Mouse (Mus musculus) macrophage (primary cell): ENCODE measurements around the gene 4921511C20Rik. TPM values are rescaled to one million over a fixed set of nuclear protein-coding genes. Genes with fewer than 3 reads are reported as not detected.

Experiments
- H3K27ac ChIP-seq: fragments of 350-480 bp; formaldehyde crosslinking; 2 replicates; pipeline ENCODE4 v1.9.0; 2021
- H3K36me3 ChIP-seq: fragments of 350-480 bp; formaldehyde crosslinking; 2 replicates; pipeline ENCODE4 v1.9.0; 2021; ENCODE audit errors: inconsistent target
- H3K4me3 ChIP-seq: fragments of 350-480 bp; formaldehyde crosslinking; 2 replicates; pipeline ENCODE4 v1.9.0; 2021; ENCODE audit errors: inconsistent target
- H3K79me2 ChIP-seq: fragments of 350-480 bp; formaldehyde crosslinking; 2 replicates; pipeline ENCODE4 v1.9.0; 2021; ENCODE audit errors: inconsistent target
- WGBS: methylation state at CpG from one replicate; pipeline ENCODE4 v1.1.7; 2026; ENCODE audit warnings: inconsistent platforms; ENCODE audit not compliant: missing documents; 5-methylcytosine and 5-hydroxymethylcytosine counted together
- polyA plus RNA-seq: library from polyadenylated mRNA; stranded (reverse); fragments of 250-400 nt; gene quantifications from 3 replicates; pipeline ENCODE4 v1.2.4, GENCODE M21; 2018; ENCODE audit warnings: inconsistent platforms
- total RNA-seq, 78 experiments: library from RNA; depleted of rRNA; stranded (reverse); fragments of 250-400 nt; gene quantifications; 1 replicate in 9 of 78; 2 replicates in 24 of 78; 3 replicates in 43 of 78; 4 replicates in 2 of 78; pipeline ENCODE4 v1.2.4; 2018; ENCODE audit warnings: inconsistent platforms in 56 of 78

4921511C20Rik gene
- total RNA-seq (2018; cell fraction: chromatin; rRNA removed), result not detected
- total RNA-seq (2018; cell fraction: cytosol; rRNA removed), result not detected
- total RNA-seq (2018; cell fraction: nucleus; rRNA removed), result not detected
- polyA plus RNA-seq, result not detected in 3 replicates

DNA sequence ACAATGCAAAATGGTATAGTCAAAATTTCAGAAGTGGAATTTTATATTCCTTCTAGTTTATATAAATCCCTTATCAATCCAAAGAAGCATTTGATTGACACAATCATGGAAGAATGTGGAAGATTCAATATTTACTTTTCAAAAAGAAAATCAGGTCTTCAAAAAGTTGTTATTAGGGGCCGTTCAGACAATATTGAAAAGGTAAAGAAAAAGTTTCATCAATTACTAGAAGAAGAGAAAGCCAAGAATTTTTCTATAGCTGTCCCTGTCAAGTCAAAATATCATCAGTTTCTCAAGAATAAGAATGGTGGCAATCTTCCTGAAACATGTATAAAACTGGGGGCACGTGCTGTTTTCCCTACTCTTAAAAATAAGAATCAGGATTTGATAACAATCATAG lies at the start of gene 4921511C20Rik:
TSS of gene 4921511C20Rik (plus strand) at position 301 of the 400 bp plus-strand sequence.
- no peaks in the 10 kb centered on the region for H3K36me3 ChIP-seq
- H3K4me3 ChIP-seq, result no peak within 1 kb of the TSS
- WGBS, result 86% methylated on average over 2 of the region's 2 CpGs
- H3K79me2 ChIP-seq, result no peaks in the 10 kb centered on the region
- H3K27ac ChIP-seq, result no peak within 1 kb of the TSS
